Mouse (Mus musculus) heart, embryonic 16.5 days (tissue): Measurements from ENCODE around the gene Atf7ip. TPM values are rescaled to one million over a fixed set of nuclear protein-coding genes. Genes with fewer than 3 reads are reported as not detected.
"Not testable (repeated sequence)": the region's sequence is repeated elsewhere in the genome, so short reads cannot be mapped to it uniquely, and the experiment has no call there.

Experiments
- ATAC-seq: fragments of 200-750 bp; cut with Nextera tagmentation; replicated peaks from 2 replicates; pipeline ENCODE4 v1.8.0; 2017; ENCODE audit warnings: moderate number of reproducible peaks; ENCODE audit not compliant: insufficient read depth, low FRiP score; ENCODE audit errors: extremely low read depth
- H3K27ac ChIP-seq: fragments of 300-500 bp; sonication (generic); 2 replicates; pipeline ENCODE4 v1.5.1; 2014; ENCODE audit warnings: mild to moderate bottlenecking, low read length, control low read depth, moderate library complexity
- H3K27me3 ChIP-seq: fragments of 300-500 bp; sonication (generic); 2 replicates; pipeline ENCODE4 v1.6.1; 2014; ENCODE audit warnings: low read length, mixed read lengths; ENCODE audit not compliant: control insufficient read depth, insufficient read depth
- H3K36me3 ChIP-seq: fragments of 300-500 bp; sonication (generic); 2 replicates; pipeline ENCODE4 v1.6.1; 2014; ENCODE audit not compliant: control insufficient read depth, insufficient read depth
- H3K4me1 ChIP-seq: fragments of 300-500 bp; sonication (generic); 2 replicates; pipeline ENCODE4 v1.6.1; 2014; ENCODE audit warnings: low read length, mixed read lengths; ENCODE audit not compliant: control insufficient read depth, insufficient read depth
- H3K4me2 ChIP-seq: fragments of 300-500 bp; sonication (generic); 2 replicates; pipeline ENCODE4 v1.6.1; 2014; ENCODE audit warnings: low read depth, mild to moderate bottlenecking, control low read depth, low read length
- H3K4me3 ChIP-seq: fragments of 300-500 bp; sonication (generic); 2 replicates; pipeline ENCODE4 v1.5.1; 2014; ENCODE audit warnings: mild to moderate bottlenecking, control low read depth, low read length
- H3K9ac ChIP-seq: fragments of 300-500 bp; sonication (generic); 2 replicates; pipeline ENCODE4 v1.6.1; 2014; ENCODE audit warnings: low read length, control low read depth
- H3K9me3 ChIP-seq: fragments of 300-500 bp; sonication (generic); replicated peaks from 2 replicates; pipeline ENCODE4 v1.6.1; 2016; ENCODE audit warnings: low read length; ENCODE audit not compliant: control insufficient read depth
- WGBS: fragments of 180-500 bp; shearing (Covaris S2); extraction: QIAGEN DNeasy Blood & Tissue Kit; methylation state at CpG from one replicate; pipeline ENCODE4 v1.1.7; 2014; 5-methylcytosine and 5-hydroxymethylcytosine counted together
- polyA plus RNA-seq: library from polyadenylated mRNA; unstranded; fragments of >200 nt; fragmentation: Nextera tagmentation; extraction: Ambion mirVana; gene quantifications from 2 replicates; pipeline ENCODE4 v1.2.1, GENCODE M21; 2015

Atf7ip gene
- polyA plus RNA-seq = 27.9 and 31.4 TPM in 2 replicates

DNA sequence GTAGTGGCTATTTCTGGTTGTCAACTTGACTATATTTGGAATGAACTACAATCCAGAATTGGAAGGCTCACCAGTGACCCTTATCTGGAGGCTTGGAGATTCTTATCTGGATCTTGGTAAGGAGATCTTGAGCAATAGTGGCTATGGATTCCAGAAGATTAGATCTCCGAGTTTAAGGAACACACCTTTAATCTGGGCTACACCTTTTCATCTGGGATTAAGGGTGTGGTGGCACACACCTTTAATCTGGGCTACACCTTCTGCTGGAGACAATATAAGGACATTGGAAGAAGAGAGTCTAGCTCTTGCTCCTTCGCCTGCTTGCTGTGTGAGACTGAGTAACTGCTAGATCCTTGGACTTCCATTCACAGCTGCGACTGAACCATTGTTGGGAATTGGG lies at the start of gene Atf7ip:
Gene Atf7ip (plus strand): TSS at position 301 of the 400 bp plus-strand sequence.
- 83% methylated on average over 2 of the region's 3 CpGs for WGBS
- not testable (repeated sequence) for H3K9ac ChIP-seq, H3K36me3 ChIP-seq, H3K4me1 ChIP-seq, ATAC-seq, H3K4me3 ChIP-seq, H3K9me3 ChIP-seq, H3K4me2 ChIP-seq, H3K27ac ChIP-seq, H3K27me3 ChIP-seq

DNA sequence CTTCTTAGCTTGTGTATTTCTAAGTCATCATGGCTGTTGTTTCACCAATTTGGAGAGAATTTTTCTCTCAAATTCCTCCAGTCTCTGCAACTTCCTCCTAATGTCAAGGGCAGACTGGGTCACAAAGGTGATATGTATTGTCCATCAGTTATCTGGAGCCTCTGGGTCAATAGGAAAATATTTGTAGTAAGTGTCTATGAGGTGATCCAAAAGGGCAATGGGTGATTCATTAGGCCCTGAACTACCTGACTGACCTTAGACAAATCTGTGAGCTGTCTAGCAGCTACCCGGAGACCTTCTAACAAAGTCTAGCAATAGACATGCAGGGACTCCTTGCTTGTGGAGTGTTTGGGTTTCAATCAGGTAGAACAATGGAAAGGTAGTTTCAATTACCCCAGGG lies 49.7 kb upstream of the Atf7ip start:
- Histone ChIP-seq H3K27ac (no peak overlapping the region), H3K4me2 (no peak overlapping the region), H3K4me1 (no peaks in the 10 kb centered on the region), H3K36me3 (no peaks in the 10 kb centered on the region), H3K9me3 (no peaks in the 10 kb centered on the region), H3K27me3 (no peaks in the 10 kb centered on the region), H3K4me3 (no peak overlapping the region), H3K9ac (no peak overlapping the region)
- WGBS = 85% methylated on average over 1 of the region's 1 CpGs
- no peak for ATAC-seq

DNA sequence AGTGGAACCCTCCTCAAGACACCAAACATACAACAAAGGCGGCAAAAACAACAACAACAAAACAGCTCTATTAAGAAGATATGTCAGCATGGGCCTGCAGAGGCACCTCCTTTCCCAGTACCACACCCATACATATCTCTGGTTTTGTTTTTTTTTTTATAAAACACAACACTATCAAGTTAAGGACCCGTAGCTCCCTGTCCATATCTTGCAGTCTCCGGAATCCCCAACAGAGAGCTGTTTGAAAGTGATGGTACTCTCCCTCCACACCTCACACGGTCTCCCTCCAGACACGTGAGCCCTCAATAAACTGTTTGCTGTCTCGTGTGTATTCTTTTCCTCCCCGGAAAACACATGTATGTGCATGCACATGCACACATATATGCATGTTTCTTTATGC lies 46.8 kb upstream of the Atf7ip start:
- 84% methylated on average over 7 of the region's 7 CpGs for WGBS
- no peak overlapping the region for H3K27ac ChIP-seq
- peaks cover 1% of the 10 kb centered on the region; the same call in 1 of the 2 replicates for H3K4me1 ChIP-seq
- ATAC-seq = no peak
- H3K4me3 ChIP-seq = no peak overlapping the region
- no peak overlapping the region for H3K4me2 ChIP-seq
- H3K9ac ChIP-seq = no peak overlapping the region
- H3K27me3 ChIP-seq = no peaks in the 10 kb centered on the region
- H3K36me3 ChIP-seq = no peaks in the 10 kb centered on the region
- H3K9me3 ChIP-seq = no peaks in the 10 kb centered on the region

DNA sequence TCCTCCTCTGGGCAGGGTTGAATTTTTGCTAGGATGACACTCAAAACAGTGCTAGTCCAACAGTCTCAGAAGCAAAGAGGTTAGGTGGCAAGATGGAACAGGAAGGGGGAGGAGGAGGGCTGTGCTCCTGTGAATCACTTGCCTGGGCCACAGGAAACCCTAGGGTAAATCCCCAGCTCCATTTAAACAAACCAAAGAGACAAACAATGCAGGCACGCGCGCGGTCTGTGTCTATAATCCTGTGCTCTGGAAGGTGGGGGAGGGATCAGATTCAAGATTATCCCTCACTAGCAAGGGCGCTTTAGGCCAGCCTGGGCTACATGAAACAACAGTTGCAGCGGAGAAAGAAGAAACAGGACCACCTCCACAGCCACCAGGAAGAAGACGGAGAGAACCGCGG lies 42.5 kb upstream of the Atf7ip start:
- Histone ChIP-seq H3K27ac (peak overlapping the region; percentile 54), H3K27me3 (no peaks in the 10 kb centered on the region), H3K4me3 (no peak overlapping the region), H3K36me3 (no peaks in the 10 kb centered on the region), H3K9ac (no peak overlapping the region), H3K4me1 (peaks cover 21% of the 10 kb centered on the region), H3K9me3 (no peaks in the 10 kb centered on the region), H3K4me2 (no peak overlapping the region)
- WGBS = 75% methylated on average over 9 of the region's 9 CpGs
- ATAC-seq = no peak

DNA sequence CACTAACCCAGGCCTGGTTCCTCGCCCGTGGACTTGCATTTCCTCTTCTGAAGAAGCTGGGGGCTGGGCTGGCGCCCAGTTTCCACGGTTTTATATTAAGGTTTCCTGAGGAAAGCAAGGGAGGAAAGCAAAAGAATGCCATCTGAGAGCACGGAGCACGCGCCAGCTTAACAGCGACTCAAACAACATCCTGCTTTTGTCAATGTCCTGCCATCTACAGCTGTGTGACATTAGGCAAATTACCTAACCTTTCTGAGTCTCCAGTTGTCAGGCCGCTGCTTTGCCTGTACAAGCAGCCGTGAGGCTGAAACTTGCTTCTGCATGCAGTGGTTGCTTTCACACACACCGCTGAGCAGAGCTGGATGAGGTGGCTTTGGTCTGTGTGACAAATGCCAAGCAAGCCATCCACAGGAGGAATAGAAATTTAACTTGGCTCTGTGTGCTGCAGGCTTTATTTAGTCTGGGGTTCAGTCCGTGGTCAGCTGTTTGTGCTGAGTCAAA lies 41.8 kb upstream of the Atf7ip start:
- H3K9me3 ChIP-seq = no peaks in the 10 kb centered on the region
- 56% methylated on average over 12 of the region's 12 CpGs for WGBS
- H3K4me1 ChIP-seq = peaks cover 26% of the 10 kb centered on the region
- H3K9ac ChIP-seq = no peak overlapping the region
- ATAC-seq = no peak
- H3K4me2 ChIP-seq = no peak overlapping the region
- no peaks in the 10 kb centered on the region for H3K36me3 ChIP-seq
- H3K4me3 ChIP-seq = no peak overlapping the region
- H3K27ac ChIP-seq = peak overlapping the region; percentile 54
- no peaks in the 10 kb centered on the region for H3K27me3 ChIP-seq

DNA sequence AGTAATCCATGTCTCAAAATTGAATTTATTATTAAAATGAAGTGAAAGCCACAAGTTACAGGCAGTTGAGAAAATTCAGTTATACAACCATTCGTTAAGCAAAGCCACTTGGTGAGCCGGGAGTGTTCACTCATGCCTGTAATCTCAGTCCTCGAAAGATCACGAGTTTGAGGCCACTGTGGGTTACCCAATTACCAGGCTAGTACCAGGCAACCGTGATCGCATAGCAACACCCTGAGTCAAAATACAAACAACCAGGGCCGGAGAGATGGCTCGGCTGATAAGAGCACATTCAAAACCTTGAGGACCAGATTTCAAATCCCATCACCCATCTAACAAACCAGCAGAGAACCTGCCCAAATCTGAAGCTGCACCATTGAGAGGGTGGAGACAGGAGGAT lies 40.9 kb upstream of the Atf7ip start:
- Histone ChIP-seq H3K36me3 (0 out of 2 replicates have a peak, but pooled peaks cover 4% of the 10 kb centered on the region), H3K27ac (no peak overlapping the region), H3K9me3 (peaks cover 2% of the 10 kb centered on the region; the same call in 1 of the 2 replicates), H3K4me2 (no peak overlapping the region), H3K9ac (no peak overlapping the region), H3K4me3 (no peak overlapping the region), H3K4me1 (peaks cover 31% of the 10 kb centered on the region), H3K27me3 (no peaks in the 10 kb centered on the region)
- 84% methylated on average over 8 of the region's 8 CpGs for WGBS
- no peak for ATAC-seq

DNA sequence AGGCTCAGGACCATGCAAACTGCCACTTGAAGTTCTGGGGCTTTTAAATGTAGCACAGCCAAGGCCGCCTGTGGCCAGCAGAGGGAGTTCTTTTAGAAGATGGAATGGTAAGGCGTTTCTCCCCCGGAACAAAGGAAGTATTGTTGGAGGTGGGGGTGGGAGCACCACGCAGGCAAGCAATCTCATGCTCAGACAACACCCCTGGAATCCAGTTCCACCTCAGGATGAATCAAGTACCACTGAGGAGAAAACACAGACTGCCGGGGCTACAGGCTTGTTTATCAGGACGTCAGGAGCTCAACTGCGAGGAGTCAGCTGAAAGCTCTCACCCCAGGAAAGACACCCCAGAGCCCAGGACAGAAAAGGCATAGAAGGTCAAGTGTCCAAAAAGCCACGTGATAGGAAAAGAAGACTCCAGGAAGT lies 40.0 kb upstream of the Atf7ip start:
- Histone ChIP-seq H3K4me1 (peaks cover 37% of the 10 kb centered on the region), H3K4me2 (peak overlapping the region; percentile 45), H3K27ac (peak overlapping the region; percentile 93), H3K4me3 (no peak overlapping the region), H3K9ac (peak overlapping the region; percentile 59), H3K9me3 (peaks cover 2% of the 10 kb centered on the region; the same call in 1 of the 2 replicates), H3K36me3 (0 out of 2 replicates have a peak, but pooled peaks cover 4% of the 10 kb centered on the region), H3K27me3 (no peaks in the 10 kb centered on the region)
- WGBS = 21% methylated on average over 8 of the region's 8 CpGs
- ATAC-seq = no peak

DNA sequence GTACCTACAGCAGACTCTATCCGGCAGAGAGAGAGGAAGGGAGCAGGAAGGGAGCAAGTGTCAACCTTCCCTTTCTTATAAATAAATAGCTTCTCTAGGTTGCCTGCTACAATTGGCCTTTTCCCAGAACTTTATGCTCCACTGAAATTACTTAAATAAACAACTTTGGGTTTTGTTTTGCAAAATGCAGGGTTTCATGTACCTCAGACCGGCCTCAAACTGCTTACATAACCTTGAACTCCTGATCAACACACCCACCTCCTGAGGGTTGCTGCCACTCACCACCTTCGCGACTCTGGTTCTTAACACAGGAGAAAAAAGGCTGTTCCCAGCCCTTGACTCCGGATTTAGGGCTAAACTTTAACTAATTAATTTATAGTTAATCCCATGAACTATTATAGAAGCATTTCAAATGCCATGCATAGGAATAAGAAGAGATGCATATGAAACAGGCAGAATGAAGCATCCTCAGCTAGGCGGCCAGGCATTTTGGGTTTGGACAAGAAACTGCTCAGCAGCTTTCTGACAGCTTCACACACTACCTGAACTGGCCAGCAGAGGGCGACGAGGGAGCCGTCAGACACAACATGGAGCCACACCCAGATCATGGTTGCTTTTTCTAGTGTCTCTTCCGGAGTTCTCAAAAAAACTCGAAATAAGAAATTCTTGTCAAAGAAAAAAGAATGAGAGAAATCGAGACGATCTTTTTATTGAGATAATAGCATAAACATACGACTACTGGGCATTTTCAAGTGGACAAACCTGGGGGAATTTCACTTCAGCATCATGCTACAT lies 38.8 kb upstream of the Atf7ip start:
- H3K27me3 ChIP-seq = no peaks in the 10 kb centered on the region
- no peak overlapping the region for H3K9ac ChIP-seq
- no peak overlapping the region for H3K4me3 ChIP-seq
- WGBS = 54% methylated on average over 14 of the region's 14 CpGs
- peaks cover 46% of the 10 kb centered on the region for H3K4me1 ChIP-seq
- peak overlapping the region; percentile 93 for H3K27ac ChIP-seq
- H3K36me3 ChIP-seq = 0 out of 2 replicates have a peak, but pooled peaks cover 4% of the 10 kb centered on the region
- H3K9me3 ChIP-seq = peaks cover 2% of the 10 kb centered on the region; the same call in 1 of the 2 replicates
- no peak for ATAC-seq
- H3K4me2 ChIP-seq = no peak overlapping the region

DNA sequence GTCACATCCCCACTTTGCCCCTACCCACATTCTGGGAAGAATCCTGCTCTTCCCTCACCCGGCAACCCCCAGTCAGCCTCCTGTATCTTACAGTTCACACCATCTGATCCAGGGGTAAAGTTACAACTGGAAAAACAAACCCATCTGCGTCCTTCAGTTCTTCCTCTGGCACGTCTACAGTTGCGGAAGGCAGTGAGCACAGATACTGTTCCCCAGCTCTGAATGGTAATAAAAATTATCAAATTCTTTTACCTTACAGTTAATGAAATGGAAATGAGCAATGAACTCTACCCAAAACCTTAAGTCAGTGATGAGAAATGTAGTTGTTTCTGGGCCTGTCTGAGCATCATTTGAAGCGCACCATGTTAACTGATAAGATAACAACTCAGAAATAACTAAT lies 38.1 kb upstream of the Atf7ip start:
- no peak overlapping the region for H3K9ac ChIP-seq
- WGBS = 46% methylated on average over 5 of the region's 5 CpGs
- H3K9me3 ChIP-seq = peaks cover 2% of the 10 kb centered on the region; the same call in 1 of the 2 replicates
- no peaks in the 10 kb centered on the region for H3K27me3 ChIP-seq
- peak overlapping the region; percentile 93 for H3K27ac ChIP-seq
- no peak overlapping the region for H3K4me2 ChIP-seq
- peaks cover 46% of the 10 kb centered on the region for H3K4me1 ChIP-seq
- H3K36me3 ChIP-seq = 0 out of 2 replicates have a peak, but pooled peaks cover 4% of the 10 kb centered on the region
- no peak overlapping the region for H3K4me3 ChIP-seq
- ATAC-seq = no peak
